Mouse (Mus musculus): ENCODE data around the gene Adgre5. TPM values are rescaled to one million over a fixed set of nuclear protein-coding genes. Genes with fewer than 3 reads are reported as not detected.

Adgre5 gene
- polyA plus RNA-seq, 1 experiment from 2014 or later, result 10.4 TPM

DNA sequence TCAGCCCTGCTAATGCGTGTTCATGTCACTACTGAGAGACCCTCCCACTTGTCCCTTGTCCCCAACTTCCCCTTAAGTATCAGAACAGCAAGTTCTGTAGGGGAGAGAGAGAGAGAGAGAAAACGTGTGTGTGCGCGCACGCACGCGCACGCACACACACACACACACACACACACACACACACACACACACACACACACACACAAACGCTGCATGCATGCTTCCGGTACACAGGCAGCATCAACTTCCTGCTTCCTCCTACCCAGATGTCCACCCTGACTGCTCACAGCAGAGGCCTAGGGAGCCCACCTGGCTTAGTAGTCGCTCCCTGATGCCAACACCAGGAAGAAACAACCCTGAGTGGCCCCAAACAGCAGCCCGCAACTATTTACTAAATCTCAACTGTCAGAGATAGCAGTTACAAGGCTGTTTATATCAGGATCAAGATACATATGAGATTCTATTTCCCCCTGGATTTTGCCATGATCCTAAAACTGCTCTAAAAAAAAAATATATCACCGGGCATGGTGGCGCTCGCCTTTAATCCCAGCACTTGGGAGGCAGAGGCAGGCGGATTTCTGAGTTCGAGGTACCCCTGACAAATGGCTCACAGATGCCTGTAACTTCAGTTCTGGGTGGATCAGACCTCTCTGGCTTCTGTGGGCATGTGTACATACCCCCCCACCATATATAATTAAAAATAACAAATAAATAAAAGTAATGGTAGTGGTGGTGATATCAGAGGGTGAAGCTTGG, 45.6 kb downstream of the Adgre5 start:
- 96% methylated on average over 10 of the region's 17 CpGs for WGBS
- no peak overlapping the region for H3K27ac ChIP-seq
- no peaks in the 10 kb centered on the region for H3K27me3 ChIP-seq (replicated peaks)
- no peak overlapping the region for H3K4me3 ChIP-seq
- H3K9me3 ChIP-seq, result no peaks in the 10 kb centered on the region
- peaks cover 19% of the 10 kb centered on the region for H3K36me3 ChIP-seq (replicated peaks)
- H3K4me1 ChIP-seq, result peaks cover 33% of the 10 kb centered on the region
- H3K4me2 ChIP-seq, result no peak overlapping the region
- no peak overlapping the region for H3K9ac ChIP-seq
- no peak for ATAC-seq (replicated peaks)

DNA sequence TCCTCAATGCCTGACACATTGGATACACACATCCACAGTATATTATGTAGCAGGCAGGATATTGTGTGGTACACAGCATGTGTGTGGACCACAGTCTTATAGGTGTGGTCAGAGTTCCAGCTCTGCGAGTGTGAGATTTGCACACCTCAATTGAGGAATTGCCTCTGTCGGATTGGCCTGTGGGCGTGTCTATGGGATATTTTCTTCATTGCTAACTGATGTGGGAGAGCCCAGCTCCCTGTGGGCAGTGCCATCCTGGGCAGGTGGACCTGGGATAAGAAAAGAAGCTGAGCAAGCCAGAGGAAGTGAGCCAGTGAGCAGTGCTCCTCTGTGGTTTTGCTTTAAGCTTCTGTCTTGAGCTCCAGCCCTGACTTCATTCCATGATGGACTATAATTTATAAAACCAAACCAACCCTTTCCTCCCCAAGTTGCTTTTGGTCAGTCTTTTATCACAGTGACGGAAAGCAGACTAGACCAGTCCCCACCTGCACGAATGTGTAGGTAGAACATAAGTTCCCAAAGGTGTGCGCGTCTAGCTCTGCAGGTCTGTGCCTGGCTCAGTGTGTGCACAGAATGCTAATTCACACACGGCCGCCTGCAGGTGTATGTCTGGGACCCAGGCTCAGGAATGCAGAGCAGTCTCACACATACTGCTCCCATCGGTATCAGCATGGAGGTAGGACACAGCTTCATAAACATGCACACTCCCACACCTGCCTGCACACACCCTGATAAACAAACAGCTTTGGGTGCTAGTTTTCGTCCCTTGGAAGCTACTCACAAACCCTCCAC, 46.6 kb downstream of the Adgre5 start:
- Histone ChIP-seq H3K27ac (no peak overlapping the region), H3K4me3 (no peak overlapping the region), H3K9me3 (no peaks in the 10 kb centered on the region), H3K9ac (no peak overlapping the region), H3K4me2 (no peak overlapping the region), H3K27me3 (replicated peaks) (no peaks in the 10 kb centered on the region), H3K4me1 (peaks cover 26% of the 10 kb centered on the region), H3K36me3 (replicated peaks) (peaks cover 23% of the 10 kb centered on the region)
- ATAC-seq (replicated peaks), result no peak
- WGBS, result 90% methylated on average over 11 of the region's 11 CpGs

GRCm38 (mm10) chr8:83693609-83694236, 47.4 kb downstream of the Adgre5 start:
- 86% methylated on average over 10 of the region's 10 CpGs for WGBS
- Histone ChIP-seq H3K4me3 (no peak overlapping the region), H3K36me3 (replicated peaks) (peaks cover 23% of the 10 kb centered on the region), H3K27ac (no peak overlapping the region), H3K9ac (no peak overlapping the region), H3K27me3 (replicated peaks) (no peaks in the 10 kb centered on the region), H3K4me1 (peaks cover 21% of the 10 kb centered on the region), H3K9me3 (no peaks in the 10 kb centered on the region), H3K4me2 (no peak overlapping the region)
- ATAC-seq (replicated peaks), result no peak

DNA sequence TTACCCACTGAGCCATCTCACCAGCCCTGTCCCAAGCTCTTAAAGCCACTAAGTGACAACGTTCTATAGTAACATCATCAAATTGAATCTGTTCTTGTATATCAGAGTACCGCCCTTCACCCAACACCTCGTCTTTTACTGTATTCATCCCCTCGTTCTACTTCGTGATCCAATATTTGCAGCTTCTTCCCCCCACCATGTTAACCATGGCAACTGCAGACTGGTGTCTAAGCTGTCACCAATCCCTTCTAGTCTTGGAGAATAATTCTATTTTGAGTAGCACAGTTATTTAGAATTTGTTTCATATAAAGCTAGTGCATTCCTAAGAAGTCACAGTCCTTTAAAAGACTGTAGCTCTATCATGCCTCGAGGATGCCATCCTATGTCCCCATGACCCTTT, 51.9 kb downstream of the Adgre5 start:
- no peaks in the 10 kb centered on the region for H3K27me3 ChIP-seq (replicated peaks)
- H3K4me3 ChIP-seq, result no peak overlapping the region
- H3K9ac ChIP-seq, result no peak overlapping the region
- H3K4me1 ChIP-seq, result no peaks in the 10 kb centered on the region
- H3K36me3 ChIP-seq (replicated peaks), result peaks cover 26% of the 10 kb centered on the region
- WGBS, result 92% methylated on average over 6 of the region's 6 CpGs
- ATAC-seq (replicated peaks), result no peak
- no peak overlapping the region for H3K4me2 ChIP-seq
- no peak overlapping the region for H3K27ac ChIP-seq
- H3K9me3 ChIP-seq, result no peaks in the 10 kb centered on the region

DNA sequence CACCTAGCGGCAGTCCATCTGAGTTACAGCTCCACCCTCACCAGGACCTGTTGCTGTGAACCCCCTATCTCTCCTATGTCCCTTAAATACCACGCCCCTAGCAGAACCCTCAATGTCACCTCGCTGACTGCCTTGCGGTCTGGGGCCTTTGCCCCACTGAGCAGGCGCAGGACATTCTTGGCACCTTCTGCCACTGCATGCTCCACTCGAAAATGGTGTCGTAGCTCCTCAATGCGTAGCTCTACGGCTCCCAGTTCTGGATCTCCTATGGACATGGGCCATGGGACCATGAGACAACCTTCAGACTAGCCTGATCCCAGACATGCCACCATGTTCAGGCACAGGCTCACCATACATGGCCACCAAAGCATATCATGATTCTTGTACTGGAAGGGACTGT, 56.6 kb downstream of the Adgre5 start:
- Histone ChIP-seq H3K9me3 (no peaks in the 10 kb centered on the region), H3K4me1 (no peaks in the 10 kb centered on the region), H3K27me3 (replicated peaks) (no peaks in the 10 kb centered on the region), H3K4me2 (no peak overlapping the region), H3K27ac (no peak overlapping the region), H3K36me3 (replicated peaks) (peaks cover 36% of the 10 kb centered on the region), H3K9ac (no peak overlapping the region), H3K4me3 (no peak overlapping the region)
- ATAC-seq (replicated peaks), result no peak
- 96% methylated on average over 9 of the region's 9 CpGs for WGBS

GRCm38 (mm10) chr8:83681099-83681498, 60.0 kb downstream of the Adgre5 start:
- Histone ChIP-seq H3K4me3 (no peak overlapping the region), H3K36me3 (replicated peaks) (peaks cover 62% of the 10 kb centered on the region), H3K4me2 (no peak overlapping the region), H3K27ac (no peak overlapping the region), H3K9me3 (no peaks in the 10 kb centered on the region), H3K4me1 (no peaks in the 10 kb centered on the region), H3K9ac (no peak overlapping the region), H3K27me3 (replicated peaks) (no peaks in the 10 kb centered on the region)
- ATAC-seq (replicated peaks), result no peak
- WGBS, result 39% methylated on average over 6 of the region's 6 CpGs

GRCm38 (mm10) chr8:83680603-83681002, 60.5 kb downstream of the Adgre5 start:
- H3K4me3 ChIP-seq, result no peak overlapping the region
- no peak overlapping the region for H3K9ac ChIP-seq
- 91% methylated on average over 5 of the region's 5 CpGs for WGBS
- peaks cover 64% of the 10 kb centered on the region for H3K36me3 ChIP-seq (replicated peaks)
- H3K27ac ChIP-seq, result no peak overlapping the region
- no peak overlapping the region for H3K4me2 ChIP-seq
- H3K27me3 ChIP-seq (replicated peaks), result no peaks in the 10 kb centered on the region
- no peak for ATAC-seq (replicated peaks)
- no peaks in the 10 kb centered on the region for H3K9me3 ChIP-seq
- no peaks in the 10 kb centered on the region for H3K4me1 ChIP-seq

DNA sequence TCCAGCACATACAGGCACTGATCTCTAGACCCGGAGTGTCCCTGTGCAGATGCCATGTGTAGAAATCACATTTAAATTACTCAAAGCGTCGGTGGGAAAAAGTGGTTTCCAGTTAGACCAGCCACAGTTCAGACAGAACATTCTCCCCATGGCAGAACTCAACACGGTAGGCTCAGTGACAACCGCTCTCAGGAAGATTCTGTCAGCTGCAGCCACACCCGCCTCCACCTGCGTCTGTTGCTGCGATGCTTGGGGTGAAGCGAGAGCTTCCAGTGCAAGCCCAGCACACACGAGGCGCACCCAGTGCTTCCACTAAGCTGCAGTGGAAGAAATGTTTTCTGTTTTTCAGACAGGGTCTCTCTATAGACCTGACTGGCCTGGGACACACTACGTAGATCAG, 61.3 kb downstream of the Adgre5 start:
- ATAC-seq (replicated peaks), result no peak
- Histone ChIP-seq H3K4me1 (no peaks in the 10 kb centered on the region), H3K9ac (no peak overlapping the region), H3K27me3 (replicated peaks) (no peaks in the 10 kb centered on the region), H3K27ac (no peak overlapping the region), H3K4me2 (no peak overlapping the region), H3K36me3 (replicated peaks) (peaks cover 64% of the 10 kb centered on the region), H3K9me3 (no peaks in the 10 kb centered on the region), H3K4me3 (no peak overlapping the region)
- WGBS, result 96% methylated on average over 12 of the region's 12 CpGs

DNA sequence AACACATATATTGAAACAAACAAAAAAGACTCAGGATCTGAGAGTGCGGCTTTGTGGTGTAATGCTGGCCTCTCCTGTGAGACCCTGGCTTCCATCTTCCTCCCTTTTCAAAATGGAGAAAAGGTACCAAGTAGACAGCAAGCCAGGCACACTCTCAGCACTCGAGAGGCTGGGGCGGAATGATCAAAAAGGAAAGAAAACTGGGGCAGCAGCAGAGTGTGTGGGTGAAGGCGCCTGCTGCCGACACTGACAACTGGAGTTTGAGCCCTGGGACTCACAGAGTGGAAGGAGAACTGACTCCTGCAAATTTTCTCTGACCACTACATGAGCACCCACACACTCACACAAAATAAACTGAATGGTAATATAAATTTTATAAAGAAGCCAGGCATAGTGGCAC, 66.6 kb downstream of the Adgre5 start:
- 86% methylated on average over 5 of the region's 5 CpGs for WGBS
- Histone ChIP-seq H3K4me2 (no peak overlapping the region), H3K9ac (no peak overlapping the region), H3K9me3 (no peaks in the 10 kb centered on the region), H3K4me1 (no peaks in the 10 kb centered on the region), H3K4me3 (no peak overlapping the region), H3K27ac (no peak overlapping the region), H3K27me3 (replicated peaks) (no peaks in the 10 kb centered on the region), H3K36me3 (replicated peaks) (peaks cover 54% of the 10 kb centered on the region)
- no peak for ATAC-seq (replicated peaks)

Small RNA genes lying within 50 kb of the gene (microRNA-seq; reads per million reads assigned to microRNA genes)
- gene Mir1668, result not detected

Other genes starting within 250 kb of the Adgre5 start
- not detected in 2 replicates for gene Olfr370, start 205.5 kb downstream of the Adgre5 start, polyA plus RNA-seq (2015; fragmentation: Nextera tagmentation; extraction: Ambion mirVana)
- gene Ndufb7, start 174.7 kb downstream of the Adgre5 start, polyA plus RNA-seq (2015; fragmentation: Nextera tagmentation; extraction: Ambion mirVana), result 336 and 348 TPM in 2 replicates
- gene Tecr, start 133.4 kb downstream of the Adgre5 start, polyA plus RNA-seq (2015; fragmentation: Nextera tagmentation; extraction: Ambion mirVana), result 1,118 and 1,124 TPM in 2 replicates
- 65.2 and 65.5 TPM in 2 replicates for gene Dnajb1, start 133.1 kb downstream of the Adgre5 start, polyA plus RNA-seq (2015; fragmentation: Nextera tagmentation; extraction: Ambion mirVana)
- gene Gipc1, start 88.6 kb downstream of the Adgre5 start, polyA plus RNA-seq (2015; fragmentation: Nextera tagmentation; extraction: Ambion mirVana), result 128 and 132 TPM in 2 replicates
- gene Ptger1, start 74.6 kb downstream of the Adgre5 start, polyA plus RNA-seq (2015; fragmentation: Nextera tagmentation; extraction: Ambion mirVana), result 0.92 and 1.7 TPM in 2 replicates
- 31.7 and 31.9 TPM in 2 replicates for gene Pkn1, start 42.1 kb downstream of the Adgre5 start, polyA plus RNA-seq (2015; fragmentation: Nextera tagmentation; extraction: Ambion mirVana)
- gene Ddx39, start 26.1 kb downstream of the Adgre5 start, polyA plus RNA-seq (2015; fragmentation: Nextera tagmentation; extraction: Ambion mirVana), result 107 and 113 TPM in 2 replicates
- 67.2 and 68.0 TPM in 2 replicates for gene Adgrl1, start 158.8 kb upstream of the Adgre5 start, polyA plus RNA-seq (2015; fragmentation: Nextera tagmentation; extraction: Ambion mirVana)
- gene Gm10644, start 213.9 kb upstream of the Adgre5 start, polyA plus RNA-seq (2015; fragmentation: Nextera tagmentation; extraction: Ambion mirVana), result 0.93 and 1.00 TPM in 2 replicates
- gene Asf1b, start 214.2 kb upstream of the Adgre5 start, polyA plus RNA-seq (2015; fragmentation: Nextera tagmentation; extraction: Ambion mirVana), result 8.0 and 10.9 TPM in 2 replicates
- gene Prkaca, start 231.7 kb upstream of the Adgre5 start, polyA plus RNA-seq (2015; fragmentation: Nextera tagmentation; extraction: Ambion mirVana), result 228 and 238 TPM in 2 replicates

Data from midbrain, embryonic 15.5 days (tissue).